16 mouse cellular contexts compared by ENCODE assay signal in genomic region chr11:33388685-33389084, GRCm38 (mm10).
"Had no signal": no experiment of that assay in that cellular context is flagged by ENCODE, and none has a peak within 500 bp of the region (broad histone marks: within the 10 kb centered on the region; RNA-seq: fewer than 3 reads in every experiment).

No protein-coding gene starts in this region.

- H3K9me3 ChIP-seq: limb, embryonic 15.5 days; liver, embryonic 12.5 days; midbrain, embryonic 10.5 days; neural tube, embryonic 15.5 days had no signal

- ATAC-seq: liver, embryonic 12.5 days had no signal

- H3K27ac ChIP-seq: kidney, postnatal 0 days; limb, embryonic 15.5 days; liver, embryonic 12.5 days; midbrain, embryonic 10.5 days; neural tube, embryonic 15.5 days had no signal

- H3K9ac ChIP-seq: limb, embryonic 15.5 days; liver, embryonic 12.5 days; lung, embryonic 14.5 days; neural tube, embryonic 15.5 days had no signal

- H3K27me3 ChIP-seq: limb, embryonic 15.5 days; liver, embryonic 12.5 days; neural tube, embryonic 15.5 days had no signal

- H3K36me3 ChIP-seq: limb, embryonic 15.5 days; liver, embryonic 12.5 days; midbrain, embryonic 10.5 days; neural tube, embryonic 15.5 days had no signal

- H3K4me2 ChIP-seq: limb, embryonic 15.5 days; liver, embryonic 12.5 days; lung, embryonic 14.5 days; neural tube, embryonic 15.5 days had no signal

- H3K4me1 ChIP-seq: limb, embryonic 15.5 days; liver, embryonic 12.5 days; midbrain, embryonic 10.5 days; neural tube, embryonic 15.5 days had no signal

- H3K4me3 ChIP-seq: limb, embryonic 15.5 days; liver, embryonic 12.5 days; midbrain, embryonic 10.5 days; myocyte; neural tube, embryonic 15.5 days had no signal

- DNase-seq: kidney, postnatal 36 days; layer of hippocampus, adult 9-11 months; layer of hippocampus, postnatal 36 days; lung, embryonic 14.5 days; lung, postnatal 10 days; lung, postnatal 4 days; midbrain, embryonic 14.5 days; right cerebral cortex, postnatal 14 days; thymus, adult 18-20 months; thymus, postnatal 14 days had no signal
